Mouse (Mus musculus) hindbrain, postnatal 0 days (tissue): ENCODE data around the gene Bag1. TPM values are rescaled to one million over a fixed set of nuclear protein-coding genes. Genes with fewer than 3 reads are reported as not detected.

ENCODE experiments used
- ATAC-seq: fragments of 200-750 bp; cut with Nextera tagmentation; 2 replicates; pipeline ENCODE4 v1.8.0; 2017; ENCODE audit warnings: mild to moderate bottlenecking, moderate TSS enrichment, moderate library complexity
- DNase-seq: peaks from one replicate; pipeline ENCODE4 v3.0.0-alpha.2; 2015; ENCODE audit warnings: low spot score
- H3K27ac ChIP-seq: fragments of 300-500 bp; sonication (generic); 2 replicates; pipeline ENCODE4 v1.5.1; 2014; ENCODE audit warnings: mild to moderate bottlenecking
- H3K27me3 ChIP-seq: fragments of 300-500 bp; sonication (generic); 2 replicates; pipeline ENCODE4 v1.6.1; 2014; ENCODE audit warnings: low read length, mixed read lengths; ENCODE audit not compliant: insufficient read depth
- H3K36me3 ChIP-seq: fragments of 300-500 bp; sonication (generic); 2 replicates; pipeline ENCODE4 v1.6.1; 2014; ENCODE audit warnings: low read length, mixed read lengths; ENCODE audit not compliant: insufficient read depth
- H3K4me1 ChIP-seq: fragments of 300-500 bp; sonication (generic); 2 replicates; pipeline ENCODE4 v1.6.1; 2014; ENCODE audit warnings: antibody characterized with exemption, low read length, mixed read lengths; ENCODE audit not compliant: insufficient read depth
- H3K4me2 ChIP-seq: fragments of 300-500 bp; sonication (generic); 2 replicates; pipeline ENCODE4 v1.6.1; 2014; ENCODE audit warnings: low read depth, mild to moderate bottlenecking, low read length, moderate library complexity, mixed read lengths
- H3K4me3 ChIP-seq: fragments of 300-500 bp; sonication (generic); 2 replicates; pipeline ENCODE4 v1.5.1; 2014; ENCODE audit warnings: low read length
- H3K9ac ChIP-seq: fragments of 300-500 bp; sonication (generic); replicated peaks from 2 replicates; pipeline ENCODE4 v1.6.1; 2014; ENCODE audit warnings: mild to moderate bottlenecking, low read length, moderate library complexity, mixed read lengths
- H3K9me3 ChIP-seq: fragments of 300-500 bp; sonication (generic); 2 replicates; pipeline ENCODE4 v1.6.1; 2016; ENCODE audit warnings: low read length, mixed read lengths
- CTCF ChIP-seq: IDR thresholded peaks from 2 replicates; pipeline ENCODE4 v1.5.1; 2016; ENCODE audit warnings: antibody characterized with exemption, control low read depth, low read depth
- WGBS: fragments of 180-500 bp; shearing (Covaris S2); extraction: QIAGEN DNeasy Blood & Tissue Kit; methylation state at CpG from one replicate; pipeline ENCODE4 v1.1.7; 2014; 5-methylcytosine and 5-hydroxymethylcytosine counted together
- polyA plus RNA-seq: library from polyadenylated mRNA; unstranded; fragments of >200 nt; fragmentation: Nextera tagmentation; extraction: Ambion mirVana; gene quantifications from 2 replicates; pipeline ENCODE4 v1.2.1, GENCODE M21; 2015
- total RNA-seq: library from RNA; depleted of rRNA; stranded (reverse); fragments of >200 nt; gene quantifications from 2 replicates; pipeline ENCODE4 v1.2.3, GENCODE M21; 2014

Gene Bag1
- total and polyA plus RNA-seq, 2 experiments from 2014 or later = 57.1 to 183 TPM

DNA sequence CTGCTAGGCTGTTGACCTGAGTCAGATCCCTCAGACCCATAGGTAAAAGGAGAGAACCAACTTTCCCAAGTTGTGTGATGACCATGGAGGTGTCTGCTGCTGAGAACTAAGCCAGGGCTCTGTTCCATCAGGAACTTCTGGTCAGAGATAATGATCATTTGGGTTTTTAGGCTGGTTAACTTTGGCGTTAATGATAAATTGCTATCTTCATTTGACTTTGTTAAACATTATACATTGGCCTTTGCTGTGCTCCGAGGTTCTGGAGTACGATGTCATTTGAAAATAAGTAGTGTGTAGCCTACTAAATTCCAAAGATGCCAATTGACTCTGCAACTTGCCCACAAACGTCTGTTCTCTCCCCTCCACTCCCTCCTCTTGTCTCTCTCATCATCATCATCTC, 21.1 kb upstream of the Bag1 start:
- no peaks in the 10 kb centered on the region for H3K4me1 ChIP-seq
- TF ChIP-seq CTCF = no peak
- H3K27ac ChIP-seq = no peak overlapping the region
- no peaks in the 10 kb centered on the region for H3K27me3 ChIP-seq
- H3K9me3 ChIP-seq = no peaks in the 10 kb centered on the region
- H3K36me3 ChIP-seq = peaks cover 15% of the 10 kb centered on the region; the same call in 1 of the 2 replicates
- ATAC-seq (no peak), DNase-seq (no peak)
- no peak overlapping the region for H3K4me2 ChIP-seq
- 83% methylated on average over 4 of the region's 4 CpGs for WGBS
- H3K4me3 ChIP-seq = no peak overlapping the region
- H3K9ac ChIP-seq = no peak overlapping the region

DNA sequence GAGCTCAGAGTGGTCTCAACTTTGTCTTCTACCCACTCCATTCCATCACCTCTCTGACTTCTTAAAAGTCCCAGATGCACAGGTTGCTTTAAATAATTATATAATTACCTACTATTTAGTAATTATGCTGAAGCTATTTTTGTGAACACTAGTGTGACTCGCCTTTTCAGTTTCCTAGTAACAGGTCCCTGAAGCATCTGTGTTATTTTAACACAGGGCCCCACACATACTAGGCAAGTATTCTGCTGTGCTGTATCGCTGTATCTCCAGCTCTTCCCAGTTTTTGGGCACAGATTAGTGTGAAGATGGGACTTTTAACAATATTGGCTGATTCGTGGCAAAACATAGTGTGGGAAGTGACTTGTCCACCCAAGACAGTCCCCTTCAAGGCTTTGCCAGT, 15.4 kb upstream of the Bag1 start:
- DNase-seq (no peak), ATAC-seq (no peak)
- Histone ChIP-seq H3K9me3 (no peaks in the 10 kb centered on the region), H3K4me2 (no peak overlapping the region), H3K36me3 (peaks cover 55% of the 10 kb centered on the region), H3K9ac (no peak overlapping the region), H3K4me3 (no peak overlapping the region), H3K27me3 (no peaks in the 10 kb centered on the region), H3K4me1 (no peaks in the 10 kb centered on the region), H3K27ac (no peak overlapping the region)
- WGBS = 92% methylated on average over 3 of the region's 3 CpGs
- no peak for TF ChIP-seq CTCF

DNA sequence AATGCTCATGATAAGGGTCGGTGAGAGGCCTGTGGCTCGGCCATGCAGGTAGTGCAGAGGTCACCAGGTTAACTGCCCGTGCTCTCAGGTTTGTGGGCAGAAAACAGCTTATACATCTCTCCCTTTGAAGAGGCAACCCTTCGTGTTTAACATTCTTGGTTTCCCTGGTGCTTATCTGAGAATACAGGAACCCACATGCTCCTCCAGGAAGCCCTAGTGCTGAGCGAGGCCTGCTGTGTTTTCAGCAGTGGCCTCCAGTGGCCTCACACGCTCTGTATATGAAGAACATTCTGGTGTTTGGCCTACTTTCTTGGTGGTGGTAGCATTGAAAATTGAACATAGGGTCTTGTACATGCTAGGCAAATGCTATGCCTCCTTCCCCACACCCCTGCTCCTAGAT, 7.8 kb upstream of the Bag1 start:
- Histone ChIP-seq H3K9me3 (no peaks in the 10 kb centered on the region), H3K4me1 (no peaks in the 10 kb centered on the region), H3K4me2 (no peak overlapping the region), H3K36me3 (peaks cover 65% of the 10 kb centered on the region), H3K27ac (no peak overlapping the region), H3K9ac (no peak overlapping the region), H3K4me3 (no peak overlapping the region), H3K27me3 (no peaks in the 10 kb centered on the region)
- ATAC-seq = no peak
- DNase-seq = no peak
- WGBS = 93% methylated on average over 6 of the region's 6 CpGs
- no peak for TF ChIP-seq CTCF

DNA sequence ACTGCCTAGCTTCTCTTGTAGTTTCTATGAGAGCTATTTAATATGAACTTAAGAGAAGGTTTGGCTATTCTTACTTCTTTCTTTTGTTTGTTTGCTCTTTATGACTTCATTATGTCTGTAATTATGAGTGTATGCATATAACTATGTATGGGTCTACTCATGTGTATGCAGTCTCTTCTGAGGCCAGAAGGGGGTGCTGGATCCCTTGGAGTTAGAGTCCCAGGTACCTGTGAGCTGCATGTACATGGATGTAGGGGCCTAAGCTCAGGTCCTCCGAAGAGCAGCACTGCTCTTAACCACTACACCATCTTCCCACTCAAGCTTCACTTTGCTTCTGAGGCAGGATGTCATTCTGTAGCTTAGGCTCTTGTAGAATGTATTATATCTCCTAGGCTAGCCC, 5.4 kb upstream of the Bag1 start:
- TF ChIP-seq CTCF = peak; percentile 27; the same call in 1 of the 2 replicates
- H3K9me3 ChIP-seq = no peaks in the 10 kb centered on the region
- H3K4me3 ChIP-seq = no peak overlapping the region
- no peak overlapping the region for H3K4me2 ChIP-seq
- peaks cover 49% of the 10 kb centered on the region for H3K36me3 ChIP-seq
- H3K27ac ChIP-seq = no peak overlapping the region
- peaks cover 8% of the 10 kb centered on the region for H3K4me1 ChIP-seq
- ATAC-seq (no peak), DNase-seq (no peak)
- no peak overlapping the region for H3K9ac ChIP-seq
- no peaks in the 10 kb centered on the region for H3K27me3 ChIP-seq
- 95% methylated on average over 1 of the region's 1 CpGs for WGBS

DNA sequence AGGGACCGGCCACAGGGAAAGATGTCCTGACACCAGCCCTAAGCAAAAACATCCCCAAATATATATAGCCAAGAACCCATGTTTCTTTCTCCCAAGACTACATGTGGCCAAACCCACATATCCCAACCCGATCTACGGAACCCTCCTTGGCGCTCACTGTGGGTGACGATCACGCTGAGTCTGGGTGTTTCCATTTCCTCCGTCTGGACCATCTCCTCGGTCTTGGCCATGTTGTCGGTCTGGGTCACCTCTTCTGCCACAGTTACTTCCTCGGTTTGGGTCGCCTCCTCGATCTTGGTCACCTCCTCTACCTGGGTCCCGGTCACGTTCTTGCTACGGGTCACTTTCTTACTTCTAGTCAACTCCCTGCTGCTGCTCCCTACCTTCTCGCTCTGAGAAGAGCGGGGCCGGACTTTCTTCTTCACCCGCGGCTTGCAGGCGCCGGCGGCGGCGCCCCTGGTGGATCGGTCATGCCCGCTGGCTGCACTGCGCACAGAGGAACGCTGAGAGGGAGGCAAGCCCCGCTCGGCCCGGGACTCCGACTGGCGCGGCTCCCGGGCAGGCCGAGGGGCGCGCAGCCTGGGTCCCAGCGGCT, 432 bp downstream of the Bag1 start:
- ATAC-seq = no peak

DNA sequence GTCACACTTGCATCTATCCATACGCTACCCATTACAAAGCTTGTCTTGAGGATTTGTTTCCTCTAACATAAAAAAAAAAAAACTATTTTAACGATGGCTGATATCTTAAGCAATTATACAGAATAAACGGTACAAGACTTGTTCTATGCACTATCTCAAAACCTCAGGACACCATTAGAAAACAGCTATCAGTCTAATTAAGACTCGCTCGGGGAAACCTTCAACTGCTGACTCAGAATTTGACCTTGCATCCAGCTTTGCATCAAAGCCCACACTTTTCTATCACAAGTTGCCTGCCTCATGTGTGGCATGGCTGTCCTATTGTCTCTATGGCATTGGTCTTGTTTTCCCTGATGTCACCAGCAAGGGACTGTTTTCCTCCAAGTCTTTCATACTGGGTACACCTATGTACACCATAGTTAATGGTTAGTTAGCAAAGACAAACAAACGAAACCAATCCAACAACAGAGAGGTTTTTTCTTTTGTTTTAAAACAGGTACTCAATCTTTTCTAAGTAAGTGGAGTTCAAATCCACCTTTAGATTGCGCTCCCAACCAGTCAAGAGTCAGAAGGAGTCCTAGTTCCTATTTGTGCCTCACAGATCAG, 1.5 kb downstream of the Bag1 start:
- Histone ChIP-seq H3K27me3 (no peaks in the 10 kb centered on the region), H3K4me1 (peaks cover 21% of the 10 kb centered on the region), H3K36me3 (peaks cover 21% of the 10 kb centered on the region), H3K9ac (peak overlapping the region; percentile 52; the same call in 1 of the 2 replicates), H3K9me3 (no peaks in the 10 kb centered on the region), H3K27ac (no peak overlapping the region), H3K4me3 (peak overlapping the region; percentile 50), H3K4me2 (peak overlapping the region; percentile 95)
- TF ChIP-seq CTCF = no peak
- ATAC-seq (no peak), DNase-seq (no peak)
- WGBS = 89% methylated on average over 7 of the region's 7 CpGs

More for the DNA sequence above, 432 bp downstream of the Bag1 start:
- 3% methylated on average over 35 of the region's 40 CpGs for WGBS
- TF ChIP-seq CTCF = peak; percentile 41
- no peaks in the 10 kb centered on the region for H3K9me3 ChIP-seq
- H3K4me2 ChIP-seq = peak overlapping the region; percentile 95
- H3K27me3 ChIP-seq = no peaks in the 10 kb centered on the region
- no peak for DNase-seq
- peak overlapping the region; percentile 50 for H3K4me3 ChIP-seq
- peaks cover 15% of the 10 kb centered on the region for H3K36me3 ChIP-seq
- H3K9ac ChIP-seq = peak overlapping the region; percentile 52
- peaks cover 21% of the 10 kb centered on the region for H3K4me1 ChIP-seq
- H3K27ac ChIP-seq = peak overlapping the region; percentile 68

DNA sequence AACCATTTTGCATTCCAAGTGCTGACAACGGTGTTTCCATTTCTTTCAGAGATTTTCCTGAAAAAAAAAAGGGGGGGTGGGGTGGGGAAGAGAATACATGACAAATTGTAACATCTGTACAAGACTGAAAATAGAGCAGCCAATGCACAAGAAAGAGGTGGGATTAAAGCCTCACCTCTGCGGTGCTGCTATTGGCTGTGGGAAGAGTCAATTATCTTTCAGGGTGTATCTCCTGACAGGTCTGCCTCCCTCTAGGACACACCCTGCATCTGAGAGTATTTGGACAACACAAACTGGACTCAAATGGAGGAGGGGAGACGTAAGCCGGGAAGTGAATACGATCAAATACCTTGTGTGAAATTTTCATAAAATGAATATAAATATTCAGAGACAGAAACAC, 4.4 kb downstream of the Bag1 start:
- H3K27ac ChIP-seq = no peak overlapping the region
- H3K4me1 ChIP-seq = peaks cover 13% of the 10 kb centered on the region; the same call in 1 of the 2 replicates
- H3K4me2 ChIP-seq = no peak overlapping the region
- no peaks in the 10 kb centered on the region for H3K27me3 ChIP-seq
- H3K9ac ChIP-seq = no peak overlapping the region
- WGBS = 95% methylated on average over 5 of the region's 5 CpGs
- ATAC-seq (no peak), DNase-seq (no peak)
- TF ChIP-seq CTCF = no peak
- H3K36me3 ChIP-seq = peaks cover 35% of the 10 kb centered on the region
- H3K4me3 ChIP-seq = no peak overlapping the region
- H3K9me3 ChIP-seq = no peaks in the 10 kb centered on the region
